8 mouse cellular contexts compared by ENCODE assay signal in genomic region chr4:107844971-107845370, GRCm38 (mm10). TPM values are rescaled to one million over a fixed set of nuclear protein-coding genes. Genes with fewer than 3 reads are reported as not detected.
DNase-seq lines count a peak whose midpoint lies in the region; ATAC-seq and TF ChIP-seq lines count a peak whose summit lies in the region.
"Had no signal": no experiment of that assay in that cellular context is flagged by ENCODE, and none has a peak within 500 bp of the region (broad histone marks: within the 10 kb centered on the region; RNA-seq: fewer than 3 reads in every experiment).

No protein-coding gene starts in this region.

- H3K9me3 ChIP-seq in G1E (replicated peaks) = no peaks in the 10 kb centered on the region
- no peaks in the 10 kb centered on the region for H3K9me3 ChIP-seq in embryonic facial prominence, embryonic 11.5 days (replicated peaks; ENCODE audit: control insufficient read depth, low read length)
- H3K9me3 ChIP-seq in hindbrain, embryonic 14.5 days (ENCODE audit: control insufficient read depth, low read length) = no peaks in the 10 kb centered on the region
- H3K9me3 ChIP-seq in midbrain, embryonic 14.5 days (ENCODE audit: control insufficient read depth, low read length) = no peaks in the 10 kb centered on the region
- H3K9me3 ChIP-seq: limb, embryonic 13.5 days had no signal

- H3K27ac ChIP-seq in embryonic facial prominence, embryonic 11.5 days (replicated peaks; ENCODE audit: low read depth, low read length) = no peak overlapping the region
- H3K27ac ChIP-seq in hindbrain, embryonic 14.5 days = no peak overlapping the region
- H3K27ac ChIP-seq in midbrain, embryonic 14.5 days (replicated peaks; ENCODE audit: low read depth, low read length) = peak overlapping the region; percentile 15; the same call in 1 of the 2 replicates
- no peak overlapping the region for H3K27ac ChIP-seq in spleen, adult 2 months (ENCODE audit: insufficient read depth, low read length)
- H3K27ac ChIP-seq: limb, embryonic 13.5 days had no signal

- no peak for TF ChIP-seq POLR2A in spleen, adult 2 months (IDR thresholded peaks at IDR 0.05; ENCODE audit: low read depth, low read length)

- peak; percentile 72 for TF ChIP-seq CTCF in G1E (IDR thresholded peaks at IDR 0.05; ENCODE audit: low read depth, low read length)
- peak; percentile 89 for TF ChIP-seq CTCF in spleen, adult 2 months (IDR thresholded peaks at IDR 0.05; ENCODE audit: extremely low read depth, insufficient read depth, insufficient read length, insufficient replicate concordance)

- intact Hi-C loops in left cerebral cortex, postnatal 14 days (cut with DNase I) = loop anchor here (1.0 to 5.0 kb wide), 2 partner anchors 43 to 107 kb away; partner anchors contain the start of gene Lrp8

- no peak overlapping the region for H3K9ac ChIP-seq in embryonic facial prominence, embryonic 11.5 days (replicated peaks; ENCODE audit: low read length)
- no peak overlapping the region for H3K9ac ChIP-seq in hindbrain, embryonic 14.5 days
- H3K9ac ChIP-seq in midbrain, embryonic 14.5 days (replicated peaks; ENCODE audit: low read length) = no peak overlapping the region
- H3K9ac ChIP-seq: limb, embryonic 13.5 days had no signal

- 5% methylated on average over 10 of the region's 10 CpGs for WGBS in embryonic facial prominence, embryonic 11.5 days
- WGBS in hindbrain, embryonic 14.5 days = 1% methylated on average over 10 of the region's 10 CpGs
- 2% methylated on average over 10 of the region's 10 CpGs for WGBS in midbrain, embryonic 14.5 days
- 2% methylated on average over 10 of the region's 10 CpGs for WGBS in spleen, adult 2 months

- H3K36me3 ChIP-seq in G1E (replicated peaks) = peaks cover 98% of the 10 kb centered on the region
- no peaks in the 10 kb centered on the region for H3K36me3 ChIP-seq in embryonic facial prominence, embryonic 11.5 days (replicated peaks; ENCODE audit: control insufficient read depth, insufficient read depth, low read depth, low read length)
- H3K36me3 ChIP-seq in hindbrain, embryonic 14.5 days (replicated peaks; ENCODE audit: control insufficient read depth, insufficient read depth) = peaks cover 48% of the 10 kb centered on the region
- H3K36me3 ChIP-seq in midbrain, embryonic 14.5 days (ENCODE audit: control insufficient read depth, insufficient read depth, low read length) = peaks cover 50% of the 10 kb centered on the region
- no peaks in the 10 kb centered on the region for H3K36me3 ChIP-seq in spleen, adult 2 months (ENCODE audit: control insufficient read depth, insufficient read depth, low read length)
- H3K36me3 ChIP-seq: limb, embryonic 13.5 days had no signal

- H3K4me1 ChIP-seq in G1E (ENCODE audit: insufficient read depth, low read depth, low read length) = no peaks in the 10 kb centered on the region
- H3K4me1 ChIP-seq in embryonic facial prominence, embryonic 11.5 days (ENCODE audit: control insufficient read depth, insufficient read depth, low read length) = no peaks in the 10 kb centered on the region
- H3K4me1 ChIP-seq in hindbrain, embryonic 14.5 days (replicated peaks; ENCODE audit: control insufficient read depth, insufficient read depth, low read length) = no peaks in the 10 kb centered on the region; the same call in 1 of the 2 replicates
- H3K4me1 ChIP-seq in midbrain, embryonic 14.5 days (ENCODE audit: control insufficient read depth, insufficient read depth, low read length) = no peaks in the 10 kb centered on the region
- no peaks in the 10 kb centered on the region for H3K4me1 ChIP-seq in spleen, adult 2 months (ENCODE audit: control insufficient read depth, insufficient read depth, insufficient read length)
- H3K4me1 ChIP-seq: limb, embryonic 13.5 days had no signal

- peak; percentile 48 for DNase-seq in G1E (ENCODE audit: low spot score)
- peak; percentile 80 for DNase-seq in adrenal gland, postnatal 25 days
- DNase-seq in embryonic facial prominence, embryonic 11.5 days (ENCODE audit: low spot score) = peak; percentile 82
- DNase-seq in hindbrain, embryonic 14.5 days (ENCODE audit: low spot score) = peak; percentile 88
- peak; percentile 81 to 82 for DNase-seq in left cerebral cortex, postnatal 14 days (ENCODE audit: low spot score in 2 of 2)
- peak; percentile 88 for DNase-seq in midbrain, embryonic 14.5 days
- peak in 1 of 2 experiments; percentile 64 for DNase-seq in spleen, adult 2 months (ENCODE audit: low read depth in 1 of 2, low spot score in 2 of 2)

- H3K4me2 ChIP-seq in embryonic facial prominence, embryonic 11.5 days (ENCODE audit: low read depth, low read length) = no peak overlapping the region
- H3K4me2 ChIP-seq in hindbrain, embryonic 14.5 days (replicated peaks) = no peak overlapping the region
- H3K4me2 ChIP-seq in midbrain, embryonic 14.5 days (ENCODE audit: low read length) = no peak overlapping the region
- H3K4me2 ChIP-seq: limb, embryonic 13.5 days had no signal

- no peak; the same call in 1 of the 2 replicates for ATAC-seq in G1E (ENCODE audit: extremely low read depth, insufficient number of reproducible peaks, low FRiP score, poor library complexity, severe bottlenecking)
- no peak for ATAC-seq in embryonic facial prominence, embryonic 11.5 days (replicated peaks; ENCODE audit: insufficient number of reproducible peaks, low FRiP score, low TSS enrichment, low read depth)
- ATAC-seq in hindbrain, embryonic 14.5 days (ENCODE audit: low FRiP score) = no peak
- 0 out of 2 replicates have a peak, but pooled peaks have one; percentile 15 for ATAC-seq in midbrain, embryonic 14.5 days (ENCODE audit: low FRiP score, low TSS enrichment)

- no peak overlapping the region for H3K4me3 ChIP-seq in G1E (ENCODE audit: low read depth, low read length)
- H3K4me3 ChIP-seq in embryonic facial prominence, embryonic 11.5 days (ENCODE audit: low read depth, low read length) = no peak overlapping the region
- no peak overlapping the region for H3K4me3 ChIP-seq in hindbrain, embryonic 14.5 days (replicated peaks; ENCODE audit: low read length)
- no peak overlapping the region for H3K4me3 ChIP-seq in midbrain, embryonic 14.5 days (replicated peaks; ENCODE audit: low read depth, low read length)
- no peak overlapping the region for H3K4me3 ChIP-seq in spleen, adult 2 months (ENCODE audit: extremely low read depth, insufficient read depth, insufficient read length)
- H3K4me3 ChIP-seq: limb, embryonic 13.5 days had no signal

- no peaks in the 10 kb centered on the region for H3K27me3 ChIP-seq in G1E (ENCODE audit: insufficient read depth, low read length)
- peaks cover 22% of the 10 kb centered on the region for H3K27me3 ChIP-seq in embryonic facial prominence, embryonic 11.5 days (ENCODE audit: control insufficient read depth, insufficient read depth, low read length)
- no peaks in the 10 kb centered on the region for H3K27me3 ChIP-seq in hindbrain, embryonic 14.5 days (ENCODE audit: control insufficient read depth, insufficient read depth, low read length)
- H3K27me3 ChIP-seq in midbrain, embryonic 14.5 days (ENCODE audit: control insufficient read depth, insufficient read depth, low read length) = peaks cover 11% of the 10 kb centered on the region; the same call in 1 of the 2 replicates
- no peaks in the 10 kb centered on the region for H3K27me3 ChIP-seq in spleen, adult 2 months (ENCODE audit: control insufficient read depth, insufficient read depth, low read length)

RNA-seq across cellular contexts. Expression of gene Magoh, which starts 34.6 kb away (rescaled TPM):
- total RNA-seq in G1E (2014; fragmentation: Nextera tagmentation) (149 and 177 TPM in 2 replicates), G1E (2017) (338 and 372 TPM in 2 replicates)
- 5.7 and 6.4 TPM in 2 replicates for polyA plus RNA-seq in G1E (2012)
- 71.6 and 79.4 TPM in 2 replicates for total RNA-seq in adrenal gland, postnatal 25 days (2021)
- 272 and 292 TPM in 2 replicates for polyA plus RNA-seq in embryonic facial prominence, embryonic 11.5 days (2014; fragmentation: Nextera tagmentation; extraction: Ambion mirVana)
- polyA plus RNA-seq in hindbrain, embryonic 14.5 days (2014; fragmentation: Nextera tagmentation; extraction: Ambion mirVana) = 109 and 115 TPM in 2 replicates
- total RNA-seq in left cerebral cortex, postnatal 14 days (2021) = 10 to 100 TPM; 38.0 to 40.0 TPM
- 130 and 136 TPM in 2 replicates for polyA plus RNA-seq in midbrain, embryonic 14.5 days (2014; fragmentation: Nextera tagmentation; extraction: Ambion mirVana)
- 14.7 and 29.4 TPM in 2 replicates for polyA plus RNA-seq in spleen, adult 2 months (2012; rRNA removed)

RNA-seq across cellular contexts. Expression of gene Lrp8, which starts 42.9 kb away (rescaled TPM):
- 5.0 and 9.4 TPM in 2 replicates for total RNA-seq in G1E (2014; fragmentation: Nextera tagmentation)
- total RNA-seq in G1E (2017) = 13.0 and 13.5 TPM in 2 replicates
- polyA plus RNA-seq in G1E (2012) = 12.1 and 12.5 TPM in 2 replicates
- total RNA-seq in adrenal gland, postnatal 25 days (2021) = 10.0 and 12.3 TPM in 2 replicates
- 4.5 and 5.0 TPM in 2 replicates for polyA plus RNA-seq in embryonic facial prominence, embryonic 11.5 days (2014; fragmentation: Nextera tagmentation; extraction: Ambion mirVana)
- polyA plus RNA-seq in hindbrain, embryonic 14.5 days (2014; fragmentation: Nextera tagmentation; extraction: Ambion mirVana) = 62.2 and 69.5 TPM in 2 replicates
- 100 to 1,000 TPM; 123 to 136 TPM for total RNA-seq in left cerebral cortex, postnatal 14 days (2021)
- 54.3 and 58.1 TPM in 2 replicates for polyA plus RNA-seq in midbrain, embryonic 14.5 days (2014; fragmentation: Nextera tagmentation; extraction: Ambion mirVana)
- 7.4 and 14.5 TPM in 2 replicates for polyA plus RNA-seq in spleen, adult 2 months (2012; rRNA removed)

RNA-seq across cellular contexts. Expression of gene 0610037L13Rik, which starts 44.6 kb away (rescaled TPM):
- total RNA-seq in G1E (2014; fragmentation: Nextera tagmentation) (50.5 and 58.7 TPM in 2 replicates), G1E (2017) (35.0 and 48.3 TPM in 2 replicates)
- polyA plus RNA-seq in G1E (2012) = 2.4 and 2.7 TPM in 2 replicates
- total RNA-seq in adrenal gland, postnatal 25 days (2021) = 53.2 and 79.0 TPM in 2 replicates
- polyA plus RNA-seq in embryonic facial prominence, embryonic 11.5 days (2014; fragmentation: Nextera tagmentation; extraction: Ambion mirVana) = 125 and 135 TPM in 2 replicates
- polyA plus RNA-seq in hindbrain, embryonic 14.5 days (2014; fragmentation: Nextera tagmentation; extraction: Ambion mirVana) = 96.5 and 97.5 TPM in 2 replicates
- total RNA-seq in left cerebral cortex, postnatal 14 days (2021) = 10 to 100 TPM; 57.9 to 59.3 TPM
- 96.6 and 103 TPM in 2 replicates for polyA plus RNA-seq in midbrain, embryonic 14.5 days (2014; fragmentation: Nextera tagmentation; extraction: Ambion mirVana)
- 15.0 and 16.5 TPM in 2 replicates for polyA plus RNA-seq in spleen, adult 2 months (2012; rRNA removed)
